Mouse (Mus musculus): ENCODE measurements around the gene Tssk1. TPM values are rescaled to one million over a fixed set of nuclear protein-coding genes. Genes with fewer than 3 reads are reported as not detected.

Gene Tssk1
- total and polyA plus RNA-seq, 3 experiments: 0.04 to 0.36 TPM; not detected in 1

DNA sequence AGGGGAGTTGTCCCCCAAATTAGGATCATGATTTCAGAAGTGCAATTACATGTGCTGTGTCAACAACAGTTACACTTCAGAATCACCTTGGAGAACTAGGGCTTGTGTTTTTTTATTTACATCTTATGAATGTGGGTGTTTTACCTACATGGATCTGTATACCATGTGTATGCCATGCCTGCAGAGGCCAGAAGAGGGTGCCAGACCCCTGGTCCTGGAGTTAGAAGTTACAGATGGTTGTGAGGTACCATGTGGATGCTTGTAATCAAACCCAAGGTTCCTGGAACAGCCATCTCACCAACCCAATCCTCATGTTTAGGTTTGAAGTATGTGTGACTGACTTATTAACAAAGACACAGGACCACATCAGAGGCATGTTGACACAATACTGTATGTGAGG, 35.4 kb upstream of the Tssk1 start:
- Histone ChIP-seq H3K4me3 (ENCODE audit: control insufficient read depth in 1 of 2, insufficient read depth in 1 of 2, low read depth in 2 of 2, low read length in 2 of 2) (no peak overlapping the region), H3K36me3 (ENCODE audit: control insufficient read depth in 1 of 2, insufficient read depth in 2 of 2, low read length in 2 of 2) (peaks cover 0 to 20% of the 10 kb centered on the region in 2 experiments; a peak in 2 of 4 replicates), H3K4me1 (ENCODE audit: control insufficient read depth in 1 of 2, insufficient read depth in 2 of 2, low read length in 2 of 2) (no peaks in the 10 kb centered on the region), H3K79me2 (ENCODE audit: control insufficient read depth, insufficient read depth, low read length, poor library complexity) (no peaks in the 10 kb centered on the region), H3K9me3 (replicated peaks; ENCODE audit: insufficient read depth, low read length) (no peaks in the 10 kb centered on the region), H3K27ac (ENCODE audit: control insufficient read depth, low read depth, low read length) (no peak overlapping the region), H3K27me3 (ENCODE audit: control insufficient read depth in 1 of 2, insufficient read depth in 2 of 2, low read length in 2 of 2) (no peaks in the 10 kb centered on the region), H3K9ac (ENCODE audit: control insufficient read depth, low read depth, low read length, poor library complexity, severe bottlenecking) (no peak overlapping the region)
- TF ChIP-seq MAX (IDR thresholded peaks at IDR 0.05; ENCODE audit: low read length) (no peak), TBP (IDR thresholded peaks at IDR 0.05; ENCODE audit: low read depth, low read length) (no peak), RAD21 (IDR thresholded peaks at IDR 0.05; ENCODE audit: low read depth, low read length) (peak; percentile 73), TCF12 (IDR thresholded peaks at IDR 0.05; ENCODE audit: low read depth, low read length) (no peak), CHD2 (IDR thresholded peaks at IDR 0.05; ENCODE audit: low read length) (no peak), ZC3H11A (IDR thresholded peaks at IDR 0.05; ENCODE audit: low read depth, low read length) (peak; percentile 45; the same call in 1 of the 2 replicates), MYB (IDR thresholded peaks at IDR 0.05; ENCODE audit: low read depth, low read length) (no peak), MYC (IDR thresholded peaks at IDR 0.05; ENCODE audit: low read depth, low read length) (0 out of 2 replicates have a peak, but pooled peaks have one; percentile 51), CTCF (IDR thresholded peaks at IDR 0.05 in 2 of 3, conservative IDR thresholded peaks at IDR 0.05 in 1 of 3; ENCODE audit: control insufficient read depth in 1 of 3, insufficient read depth in 1 of 3, low read depth in 2 of 3, low read length in 3 of 3, poor library complexity in 1 of 3, severe bottlenecking in 1 of 3) (peak; percentile 73 to 76 (median 73)), POLR2AphosphoS5 (IDR thresholded peaks at IDR 0.05; ENCODE audit: borderline replicate concordance, low read depth, low read length) (no peak), SMC3 (IDR thresholded peaks at IDR 0.05; ENCODE audit: low read depth, low read length) (peak; percentile 66), MEF2A (IDR thresholded peaks at IDR 0.05; ENCODE audit: extremely low read depth, insufficient replicate concordance, low read depth, low read length, poor library complexity, severe bottlenecking) (no peak), TAL1 (IDR thresholded peaks at IDR 0.05; ENCODE audit: low read length) (no peak)
- peak; percentile 55 for DNase-seq (ENCODE audit: low read depth, low spot score)

- H3K27me3 ChIP-seq (ENCODE audit: control insufficient read depth in 1 of 2, insufficient read depth in 2 of 2, low read length in 2 of 2): no peaks in the 10 kb centered on the region
- no peak overlapping the region for H3K4me3 ChIP-seq (ENCODE audit: control insufficient read depth in 1 of 2, insufficient read depth in 1 of 2, low read depth in 2 of 2, low read length in 2 of 2)
- H3K9ac ChIP-seq (ENCODE audit: control insufficient read depth, low read depth, low read length, poor library complexity, severe bottlenecking): no peak overlapping the region
- TF ChIP-seq CTCF (IDR thresholded peaks at IDR 0.05 in 2 of 3, conservative IDR thresholded peaks at IDR 0.05 in 1 of 3; ENCODE audit: control insufficient read depth in 1 of 3, insufficient read depth in 1 of 3, low read depth in 2 of 3, low read length in 3 of 3, poor library complexity in 1 of 3, severe bottlenecking in 1 of 3) (no peak), TBP (IDR thresholded peaks at IDR 0.05; ENCODE audit: low read depth, low read length) (no peak), USF2 (IDR thresholded peaks at IDR 0.05; ENCODE audit: borderline replicate concordance in 1 of 2, insufficient read depth in 1 of 2, low read depth in 1 of 2, low read length in 2 of 2) (no peak), SMC3 (IDR thresholded peaks at IDR 0.05; ENCODE audit: low read depth, low read length) (no peak), MXI1 (IDR thresholded peaks at IDR 0.05; ENCODE audit: low read depth, low read length) (no peak), HCFC1 (IDR thresholded peaks at IDR 0.05; ENCODE audit: low read depth, low read length) (no peak), MEF2A (IDR thresholded peaks at IDR 0.05; ENCODE audit: extremely low read depth, insufficient replicate concordance, low read depth, low read length, poor library complexity, severe bottlenecking) (no peak), RAD21 (IDR thresholded peaks at IDR 0.05; ENCODE audit: low read depth, low read length) (no peak), GATA1 (IDR thresholded peaks at IDR 0.05; ENCODE audit: low read depth, low read length) (no peak), JUND (IDR thresholded peaks at IDR 0.05; ENCODE audit: low read depth, low read length) (no peak), ETS1 (IDR thresholded peaks at IDR 0.05; ENCODE audit: low read depth, low read length) (no peak), KAT2A (conservative IDR thresholded peaks at IDR 0.05; ENCODE audit: low read depth, low read length) (no peak)
- no peaks in the 10 kb centered on the region for H3K9me3 ChIP-seq (replicated peaks; ENCODE audit: insufficient read depth, low read length)
- H3K4me1 ChIP-seq (ENCODE audit: control insufficient read depth in 1 of 2, insufficient read depth in 2 of 2, low read length in 2 of 2): peaks cover 3 to 19% of the 10 kb centered on the region in 2 experiments
- no peak overlapping the region for H3K27ac ChIP-seq (ENCODE audit: control insufficient read depth, low read depth, low read length)
- H3K36me3 ChIP-seq (ENCODE audit: control insufficient read depth in 1 of 2, insufficient read depth in 2 of 2, low read length in 2 of 2): peaks cover 9 to 20% of the 10 kb centered on the region in 2 experiments
- DNase-seq (ENCODE audit: low read depth, low spot score): no peak
- no peaks in the 10 kb centered on the region for H3K79me2 ChIP-seq (ENCODE audit: control insufficient read depth, insufficient read depth, low read length, poor library complexity)
These were observed 28.7 kb upstream of the Tssk1 start for GRCm38 (mm10) chr16:17865293-17865692.

Measured in MEL (cell line).